Mouse (Mus musculus): ENCODE measurements around the gene Smc2.
"Not testable (repeated sequence)": the region's sequence is repeated elsewhere in the genome, so short reads cannot be mapped to it uniquely, and the experiment has no call there.

The Smc2 gene

DNA sequence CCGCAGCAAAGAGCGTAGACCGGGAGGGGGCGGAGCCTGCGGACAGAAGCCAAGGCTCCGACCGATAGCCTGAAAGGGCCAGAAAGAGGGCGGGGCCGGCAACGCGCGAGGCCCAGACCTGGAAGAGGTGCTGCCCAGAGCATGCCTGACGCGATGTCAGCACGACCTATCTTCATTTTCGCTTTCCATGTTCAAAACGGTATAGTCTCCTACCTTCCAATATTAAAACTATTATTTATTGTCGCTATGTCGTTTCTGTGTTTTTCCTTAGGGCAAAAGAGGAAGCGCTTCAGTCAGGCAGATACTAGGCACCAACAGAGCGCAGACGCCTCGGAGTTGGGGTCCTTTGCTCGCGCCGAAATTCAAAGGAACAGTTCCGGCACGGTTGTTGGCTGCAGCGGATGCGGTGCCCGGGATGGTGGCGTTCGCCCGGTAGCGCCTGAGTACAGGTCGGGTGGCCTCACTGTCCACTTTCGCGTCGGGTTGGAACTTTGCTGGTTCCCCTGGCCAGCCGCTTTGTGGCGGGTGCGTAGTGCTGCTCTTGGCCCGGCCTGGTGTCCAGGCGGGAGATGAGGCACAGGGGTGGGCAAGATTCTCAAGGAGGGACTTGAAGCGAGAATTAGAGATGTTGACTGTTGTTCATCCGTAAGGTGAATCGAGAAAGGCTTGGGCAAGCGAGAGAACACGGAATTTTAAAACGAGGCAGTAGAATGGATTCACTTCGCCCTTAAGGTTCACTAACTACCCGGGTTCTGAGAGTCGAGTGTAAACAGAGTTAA lies at the start of gene Smc2:
Gene Smc2 (plus strand): TSS at position 358 of the 779 bp plus-strand sequence.
- in situ Hi-C loops (cut with MboI; ENCODE audit: unreplicated experiment in 2 of 2): loop anchor here in 1 of 2 experiments (25.0 kb wide), 2 partner anchors 573 to 627 kb away; partner anchors contain the start of gene Nipsnap3b

DNA sequence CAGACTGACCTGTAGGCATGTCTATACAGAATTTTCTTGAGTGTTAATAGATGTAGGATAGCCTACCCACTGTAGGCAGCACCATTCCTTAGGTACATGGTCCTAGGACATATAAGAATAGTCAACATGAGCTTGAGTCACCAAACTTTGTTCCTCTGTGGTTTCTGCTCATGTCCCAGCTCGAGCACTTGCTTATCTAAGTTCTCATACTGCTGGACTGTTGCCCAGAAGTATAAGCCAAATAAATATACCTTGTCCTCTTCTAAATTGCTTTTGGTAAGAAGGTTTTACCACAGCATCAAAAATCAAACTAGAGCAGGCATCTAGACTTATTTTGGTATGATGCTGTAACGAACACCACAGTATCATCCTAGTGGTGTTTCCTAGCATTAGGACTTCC lies 27.5 kb upstream of the Smc2 start:
- in situ Hi-C loops (cut with MboI; ENCODE audit: unreplicated experiment in 2 of 2): no loop called here

DNA sequence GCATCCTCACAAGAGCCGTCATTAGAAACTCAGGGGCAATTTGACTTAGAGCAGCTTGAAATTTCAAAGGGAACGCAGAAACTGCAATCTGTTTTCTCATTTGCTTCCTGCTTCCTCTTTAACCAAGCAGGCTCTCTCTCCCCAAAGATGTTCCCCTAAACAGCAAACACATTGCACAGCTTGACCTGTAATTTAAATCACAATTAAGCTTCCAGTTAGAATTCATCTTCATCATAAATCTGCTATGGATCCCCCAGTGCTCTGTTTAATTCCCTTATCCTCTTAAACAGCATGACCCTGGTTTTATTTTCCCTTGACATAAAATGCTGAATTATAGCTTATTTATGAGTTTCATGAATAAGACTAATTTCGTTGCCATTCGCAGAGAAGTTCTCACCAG lies 15.4 kb upstream of the Smc2 start:
- in situ Hi-C loops (cut with MboI; ENCODE audit: unreplicated experiment in 2 of 2): no loop called here

DNA sequence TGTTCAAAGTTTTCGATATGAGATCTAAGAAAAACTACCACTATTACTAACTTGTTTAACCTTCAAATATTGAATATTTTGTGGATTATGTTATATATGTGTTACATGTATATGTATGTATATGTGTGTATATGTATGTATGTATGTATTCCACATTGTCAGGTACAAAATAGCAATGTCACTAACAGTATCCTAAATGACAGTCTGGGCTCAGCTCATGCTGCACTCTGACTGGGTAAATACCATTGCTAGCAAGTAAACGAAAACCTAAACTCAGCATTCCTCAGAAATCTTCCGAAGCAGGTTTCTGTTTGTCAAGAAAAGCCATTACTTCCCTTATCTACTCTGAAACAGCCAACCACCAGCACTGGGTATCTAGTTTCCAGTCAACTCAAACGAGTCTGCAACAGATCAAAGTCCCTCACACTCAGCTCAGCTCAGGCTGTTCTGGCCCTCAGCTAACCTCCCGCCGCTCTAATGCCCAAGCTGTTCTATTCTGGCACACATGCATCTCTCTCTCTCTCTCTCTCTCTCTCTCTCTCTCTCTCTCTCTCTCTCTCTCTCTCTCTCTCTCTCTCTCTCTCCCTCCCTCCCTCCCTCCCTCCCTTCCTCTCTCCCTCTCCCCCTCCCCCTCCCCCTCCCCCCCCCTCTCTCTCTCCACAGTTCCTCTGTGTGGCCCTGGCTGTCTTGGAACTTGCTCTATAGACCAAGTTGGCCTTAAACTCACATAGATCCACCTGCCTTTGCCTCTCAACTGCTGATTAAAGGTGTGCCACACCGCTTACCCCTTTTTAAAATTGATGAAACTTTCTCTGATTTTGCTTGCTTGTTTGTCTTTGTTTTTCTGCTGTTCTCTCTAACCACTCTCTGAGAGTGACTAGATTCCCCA lies 9.5 kb upstream of the Smc2 start:
- in situ Hi-C loops (cut with MboI; ENCODE audit: unreplicated experiment in 2 of 2): loop anchor here in 1 of 2 experiments (25.0 kb wide), 2 partner anchors 583 to 617 kb away; partner anchors contain the start of gene Nipsnap3b

DNA sequence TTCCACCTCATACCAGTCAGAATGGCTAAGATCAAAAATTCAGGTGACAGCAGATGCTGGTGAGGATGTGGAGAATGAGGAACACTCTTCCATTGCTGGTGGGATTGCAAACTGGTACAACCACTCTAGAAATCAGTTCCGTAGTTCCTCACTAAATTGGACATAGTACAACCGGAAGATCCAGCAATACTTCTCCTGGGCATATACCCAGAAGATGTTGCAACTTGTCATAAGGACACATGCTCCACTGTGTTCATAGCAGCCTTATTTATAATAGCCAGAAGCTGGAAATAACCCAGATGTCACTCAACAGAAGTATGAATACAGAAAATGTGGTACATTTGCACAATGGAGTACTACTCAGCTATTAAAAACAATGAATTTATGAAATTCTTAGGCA lies 3.5 kb upstream of the Smc2 start:
- in situ Hi-C loops (cut with MboI; ENCODE audit: unreplicated experiment in 2 of 2): loop anchor here in 1 of 2 experiments (25.0 kb wide), 2 partner anchors 577 to 623 kb away; partner anchors contain the start of gene Nipsnap3b

DNA sequence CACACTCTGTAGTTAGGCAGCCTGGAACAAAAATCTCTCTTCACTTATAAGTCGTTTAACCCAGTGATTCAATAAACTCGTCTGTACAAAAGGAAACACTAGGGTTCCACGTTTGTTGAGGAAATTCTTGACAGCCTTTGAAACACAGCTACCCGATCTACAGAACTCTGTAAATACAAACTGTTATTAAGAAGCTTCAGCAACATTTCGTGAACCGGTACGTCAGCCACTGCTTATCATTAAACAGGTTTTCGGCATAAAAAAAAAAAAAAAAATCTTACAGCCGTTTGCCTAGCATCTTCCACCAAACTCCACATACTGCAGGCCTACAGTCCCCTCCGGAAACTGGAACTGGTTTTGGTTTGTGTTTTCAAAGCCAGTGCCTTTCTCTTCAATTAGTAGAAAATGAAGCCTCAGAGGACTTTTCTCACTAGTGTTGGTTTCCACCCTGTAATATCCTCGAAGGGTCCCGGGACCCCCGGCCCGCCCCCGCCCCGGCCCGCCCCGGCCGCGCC lies 615 bp upstream of the Smc2 start:
- in situ Hi-C loops (cut with MboI; ENCODE audit: unreplicated experiment in 2 of 2): loop anchor here in 1 of 2 experiments (25.0 kb wide), 2 partner anchors 574 to 626 kb away; partner anchors contain the start of gene Nipsnap3b

DNA sequence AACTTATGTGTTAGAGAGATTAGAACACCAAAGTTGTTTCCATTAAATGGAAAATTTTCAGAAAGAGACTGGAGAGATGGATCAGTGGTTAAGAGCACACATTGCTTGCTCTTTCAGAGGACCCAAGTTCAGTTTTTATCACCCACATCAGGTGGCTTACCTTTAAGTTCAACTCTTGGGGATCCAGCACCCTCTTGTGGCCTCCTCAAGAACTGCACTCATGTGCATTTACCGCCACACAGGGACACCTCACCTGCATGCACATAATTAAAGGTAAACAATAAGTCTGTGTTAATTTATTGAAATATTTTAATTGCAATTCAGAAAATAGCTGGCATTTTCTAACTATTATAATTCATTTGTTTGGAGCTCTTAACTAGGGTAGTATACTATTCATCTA lies 20.7 kb downstream of the Smc2 start:
- in situ Hi-C loops (cut with MboI; ENCODE audit: unreplicated experiment in 2 of 2): loop anchor here in 1 of 2 experiments (25.0 kb wide), 1 partner anchor 647 kb away; no protein-coding TSS in a partner anchor

DNA sequence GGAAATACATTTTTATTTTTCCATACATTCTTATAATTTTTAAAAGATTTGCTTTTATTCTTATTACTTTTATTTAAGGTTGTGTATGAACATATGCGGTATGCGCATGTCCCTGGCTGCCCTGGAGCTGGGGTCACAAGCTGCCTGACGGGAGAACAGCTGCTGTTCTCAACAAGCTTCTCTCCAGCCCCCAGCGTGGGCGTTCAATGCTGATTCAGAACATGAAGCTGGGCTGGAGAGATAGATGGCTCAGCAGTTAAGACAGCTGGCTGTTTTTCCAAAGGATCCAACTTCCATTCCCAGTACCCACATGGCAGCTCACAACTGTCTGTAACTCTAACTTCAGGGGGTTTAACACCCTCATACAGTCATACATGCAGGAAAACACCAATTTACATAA lies 22.3 kb downstream of the Smc2 start:
- in situ Hi-C loops (cut with MboI; ENCODE audit: unreplicated experiment in 2 of 2): loop anchor here in 1 of 2 experiments (25.0 kb wide), 1 partner anchor 649 kb away; no protein-coding TSS in a partner anchor

DNA sequence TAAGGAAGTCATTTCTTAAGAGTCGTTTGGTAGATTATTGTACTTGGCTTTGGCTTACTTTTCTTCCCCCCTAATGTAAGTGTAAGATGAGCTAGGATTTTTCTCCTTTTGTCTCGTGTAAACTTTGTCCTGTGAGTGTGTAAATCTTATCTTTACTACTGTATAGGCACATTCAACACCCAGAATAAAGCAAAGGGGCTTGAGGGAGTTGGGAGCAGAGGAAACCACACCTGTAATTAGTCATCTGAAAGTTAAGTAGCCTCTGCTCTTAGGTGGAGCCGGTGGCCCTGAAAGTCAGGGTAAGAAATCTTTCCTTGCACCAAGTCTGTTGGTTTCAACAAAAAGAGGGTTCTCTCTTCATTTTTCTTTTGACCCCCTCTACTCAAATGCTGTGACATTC lies 34.4 kb downstream of the Smc2 start:
- in situ Hi-C loops (cut with MboI; ENCODE audit: unreplicated experiment in 2 of 2): loop anchor here in 1 of 2 experiments (25.0 kb wide), 1 partner anchor 661 kb away; no protein-coding TSS in a partner anchor

DNA sequence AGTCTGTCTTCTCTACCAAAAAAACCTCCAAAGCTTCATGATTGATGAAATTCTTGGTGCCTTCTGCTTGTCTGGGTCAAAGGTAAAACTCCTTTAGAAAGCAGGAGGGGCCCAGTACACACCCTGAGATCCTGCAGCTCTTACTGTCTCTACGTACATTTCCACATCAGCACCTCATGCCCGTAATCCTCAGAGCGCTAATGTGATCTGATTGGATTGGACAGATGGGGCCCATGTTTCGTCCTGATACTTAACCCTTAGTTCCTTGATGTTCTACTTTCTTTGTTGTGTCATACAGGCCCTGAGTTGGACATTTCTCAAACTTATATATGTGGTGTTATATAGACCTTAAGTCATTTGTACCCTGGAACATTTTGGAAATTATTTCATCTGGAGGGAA lies 48.4 kb downstream of the Smc2 start:
- in situ Hi-C loops (cut with MboI; ENCODE audit: unreplicated experiment in 2 of 2): no loop called here

DNA sequence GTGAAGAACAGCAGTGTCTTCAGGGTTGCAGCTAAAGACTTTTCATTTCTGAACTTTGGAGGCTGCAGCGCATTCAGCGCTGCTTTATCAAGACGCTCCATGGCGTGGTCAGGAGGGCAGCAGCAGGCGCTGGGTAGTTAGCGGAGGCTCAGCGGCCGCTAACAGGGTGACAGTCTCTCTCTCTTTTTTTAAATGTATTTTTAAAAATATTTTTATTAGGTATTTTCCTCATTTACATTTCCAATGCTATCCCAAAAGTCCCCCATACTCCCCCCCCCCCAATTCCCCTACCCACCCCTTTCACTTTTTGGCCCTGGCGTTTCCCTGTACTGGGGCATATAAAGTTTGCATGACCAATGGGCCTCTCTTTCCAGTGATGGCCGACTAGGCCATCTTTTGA lies 58.1 kb downstream of the Smc2 start, which contains the start of gene Vma21-ps:
Gene Vma21-ps (minus strand): TSS at position 101 of the 400 bp plus-strand sequence.
- in situ Hi-C loops (cut with MboI; ENCODE audit: unreplicated experiment in 2 of 2): not testable (repeated sequence)

DNA sequence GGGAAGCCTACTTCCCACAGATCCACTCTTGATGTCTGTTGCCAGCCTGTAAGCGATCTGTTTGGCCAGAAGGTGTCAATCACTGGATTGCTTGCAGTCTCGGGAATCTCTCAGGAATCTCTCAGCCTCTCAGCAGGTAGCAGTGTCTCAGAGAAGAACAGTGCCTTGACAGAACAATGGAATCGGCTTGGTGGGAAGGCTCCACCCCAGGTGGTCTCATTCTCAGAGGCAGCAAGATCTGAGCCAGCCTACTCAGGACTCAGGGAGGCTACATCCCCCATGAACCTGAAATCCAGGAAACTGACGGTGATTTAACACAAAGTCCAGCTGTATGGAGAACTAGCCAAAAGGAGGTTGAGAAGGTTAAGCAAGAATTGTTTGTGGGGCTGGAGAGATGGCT lies 78.5 kb downstream of the Smc2 start:
- in situ Hi-C loops (cut with MboI; ENCODE audit: unreplicated experiment in 2 of 2): no loop called here

DNA sequence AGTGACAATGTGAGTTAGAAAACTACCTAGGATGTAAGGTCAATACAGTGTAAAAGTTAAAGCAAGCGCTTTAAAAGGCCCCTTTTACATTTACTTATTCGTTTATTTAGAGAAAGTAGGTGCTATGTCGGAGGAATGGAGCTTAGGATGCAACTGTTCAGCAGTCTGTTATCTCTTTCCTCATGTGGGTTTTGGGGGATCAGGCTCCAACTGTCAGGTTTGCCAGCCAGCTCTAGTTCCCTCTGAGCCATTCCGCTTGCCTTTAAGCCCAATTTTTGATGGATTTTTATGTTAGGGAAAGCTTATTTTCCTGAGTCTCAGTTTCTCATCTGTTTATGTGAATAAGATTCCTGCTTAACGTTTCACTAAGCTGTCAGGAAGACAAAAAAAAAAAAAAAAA lies 80.3 kb downstream of the Smc2 start:
- in situ Hi-C loops (cut with MboI; ENCODE audit: unreplicated experiment in 2 of 2): no loop called here

DNA sequence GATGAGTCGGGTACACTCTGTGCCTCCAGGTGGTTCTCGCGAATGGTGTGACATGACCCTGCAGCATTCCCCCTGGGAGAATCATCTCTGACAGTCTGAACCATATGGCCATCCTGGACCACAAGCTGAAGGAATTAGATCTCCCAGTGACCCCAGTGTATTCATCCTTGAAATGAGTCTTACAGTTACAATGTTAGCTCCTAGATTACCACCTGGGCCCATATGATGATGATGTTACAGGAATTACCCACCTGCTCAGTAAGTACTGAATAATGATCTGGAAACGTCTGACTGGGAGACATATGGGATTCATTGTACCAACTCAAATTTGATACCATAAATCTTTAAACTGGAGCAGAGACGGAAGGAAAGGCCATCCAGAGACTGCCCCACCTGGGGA lies 87.4 kb downstream of the Smc2 start:
- in situ Hi-C loops (cut with MboI; ENCODE audit: unreplicated experiment in 2 of 2): no loop called here

DNA sequence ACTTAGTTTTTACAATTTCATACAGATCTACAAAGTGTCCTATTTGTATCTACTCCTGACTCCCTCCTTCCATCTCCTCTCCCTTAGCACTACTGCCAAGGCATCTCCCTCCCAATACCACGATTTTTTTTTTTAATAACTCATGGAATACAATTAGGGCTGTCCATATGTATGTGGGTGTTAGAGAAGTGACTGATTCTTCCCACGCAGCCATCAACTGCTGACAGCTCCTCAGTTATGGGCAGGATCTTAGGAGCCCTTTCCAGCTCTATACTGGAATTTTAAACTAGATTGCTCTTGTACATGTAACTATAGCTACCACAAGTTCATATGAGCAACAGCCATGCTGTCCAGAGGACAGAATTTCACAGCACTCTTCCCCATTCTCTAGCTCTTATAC lies 91.6 kb downstream of the Smc2 start:
- in situ Hi-C loops (cut with MboI; ENCODE audit: unreplicated experiment in 2 of 2): no loop called here
